Mouse (Mus musculus): ENCODE measurements around the gene Cenpa. TPM values are rescaled to one million over a fixed set of nuclear protein-coding genes. Genes with fewer than 3 reads are reported as not detected.

Cenpa gene
- polyA plus RNA-seq, 1 experiment, result 2.3 TPM

DNA sequence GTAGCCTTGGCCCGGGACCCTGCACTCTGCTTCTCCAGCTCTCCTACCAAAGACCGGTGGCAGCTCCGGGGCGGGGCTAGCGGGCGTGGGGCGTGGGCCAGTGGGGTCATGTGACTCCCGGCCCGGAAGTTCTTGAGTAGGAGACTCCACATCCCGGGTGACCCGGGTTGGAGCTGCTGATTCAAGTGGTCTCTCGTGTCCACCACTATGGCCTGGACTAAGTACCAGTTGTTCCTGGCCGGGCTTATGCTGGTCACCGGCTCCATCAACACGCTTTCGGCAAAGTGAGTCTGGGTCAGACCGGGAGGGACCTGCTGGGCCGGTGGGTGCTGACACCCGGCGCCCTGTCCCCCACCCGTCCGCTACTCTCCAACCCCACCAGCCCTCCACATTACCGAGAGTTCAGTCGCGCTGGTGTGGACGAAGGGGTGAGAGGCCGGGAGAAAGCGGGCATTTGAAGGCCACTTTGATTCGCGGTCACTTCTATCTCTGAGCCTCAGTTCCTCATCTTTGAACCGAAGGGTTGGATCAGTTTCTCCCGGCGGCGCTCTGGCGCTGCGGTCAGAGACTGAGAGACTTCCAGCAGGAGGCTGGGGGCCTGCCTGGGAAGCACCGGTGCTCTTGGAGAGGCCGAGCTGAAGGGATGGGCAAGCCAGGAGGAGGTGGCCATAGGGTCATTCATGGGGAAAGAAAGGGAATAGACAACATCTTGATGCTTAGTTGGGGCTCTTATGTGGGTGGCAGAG lies 18.6 kb upstream of the Cenpa start, which contains the start of gene Slc35f6:
Gene Slc35f6 (plus strand): TSS at position 119 of the 746 bp plus-strand sequence.
- TF ChIP-seq POLR2A (IDR thresholded peaks at IDR 0.05; ENCODE audit: borderline replicate concordance, insufficient read depth, low read length) (peak; percentile 84), CTCF (IDR thresholded peaks at IDR 0.05; ENCODE audit: borderline replicate concordance, insufficient read depth, low read depth, low read length) (no peak)
- Histone ChIP-seq H3K4me3 (replicated peaks; ENCODE audit: insufficient read depth, low read depth, low read length) (peak within 1 kb of the TSS; percentile 99), H3K27ac (ENCODE audit: insufficient read depth, low read length) (peak within 1 kb of the TSS; percentile 75), H3K4me1 (ENCODE audit: control insufficient read depth, insufficient read depth, low read length) (peaks cover 15% of the 10 kb centered on the region), H3K27me3 (ENCODE audit: control insufficient read depth, insufficient read depth, low read length) (no peaks in the 10 kb centered on the region)
- 1% methylated on average over 38 of the region's 38 CpGs for WGBS
- peak; percentile 92 for DNase-seq

DNA sequence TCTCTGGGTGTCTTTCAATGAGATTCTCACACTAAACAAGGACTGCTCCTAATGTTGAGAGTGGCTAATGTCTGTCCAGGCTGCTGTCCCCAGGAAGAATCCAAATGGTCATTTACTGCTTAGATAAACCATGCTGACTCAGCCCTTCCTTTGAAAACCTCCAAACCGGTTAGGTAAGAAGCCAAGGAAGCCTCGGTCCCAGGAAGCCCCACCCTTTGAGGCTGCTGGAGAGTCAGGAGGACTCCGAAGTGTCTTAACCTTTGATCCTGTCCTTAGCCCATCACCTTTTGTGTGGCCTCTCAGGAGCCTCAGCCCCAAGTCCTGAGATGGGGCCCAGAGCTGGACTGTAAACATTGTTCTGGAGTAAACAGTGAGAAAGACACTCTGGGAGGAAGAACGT lies 17.0 kb upstream of the Cenpa start:
- Histone ChIP-seq H3K27me3 (ENCODE audit: control insufficient read depth, insufficient read depth, low read length) (no peaks in the 10 kb centered on the region), H3K27ac (ENCODE audit: insufficient read depth, low read length) (no peak overlapping the region), H3K4me3 (replicated peaks; ENCODE audit: insufficient read depth, low read depth, low read length) (no peak overlapping the region), H3K4me1 (ENCODE audit: control insufficient read depth, insufficient read depth, low read length) (peaks cover 15% of the 10 kb centered on the region)
- no peak for DNase-seq
- TF ChIP-seq POLR2A (IDR thresholded peaks at IDR 0.05; ENCODE audit: borderline replicate concordance, insufficient read depth, low read length) (no peak), CTCF (IDR thresholded peaks at IDR 0.05; ENCODE audit: borderline replicate concordance, insufficient read depth, low read depth, low read length) (no peak)
- 79% methylated on average over 4 of the region's 4 CpGs for WGBS

DNA sequence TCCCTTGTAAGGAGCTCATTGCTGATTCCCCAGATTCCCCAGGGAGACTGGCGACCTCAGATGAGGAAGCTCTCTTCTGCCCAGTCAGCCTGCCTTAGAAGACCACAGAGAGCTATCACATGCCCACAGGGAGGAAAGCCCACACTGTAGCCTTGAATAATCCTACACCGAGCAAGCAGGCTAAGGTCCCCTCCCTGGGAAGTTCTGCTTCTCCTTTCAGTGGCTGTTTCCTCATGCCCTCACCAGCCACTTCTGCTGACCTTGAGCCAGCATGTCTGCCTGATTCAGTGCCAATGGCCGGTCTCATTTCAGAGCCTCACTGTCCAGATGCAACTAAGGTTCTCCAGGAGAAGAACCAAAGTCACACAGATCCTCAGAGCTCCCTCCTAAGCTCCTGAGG lies 15.8 kb upstream of the Cenpa start:
- no peak for DNase-seq
- TF ChIP-seq POLR2A (IDR thresholded peaks at IDR 0.05; ENCODE audit: borderline replicate concordance, insufficient read depth, low read length) (no peak), CTCF (IDR thresholded peaks at IDR 0.05; ENCODE audit: borderline replicate concordance, insufficient read depth, low read depth, low read length) (no peak)
- WGBS, result 66% methylated on average over 3 of the region's 3 CpGs
- Histone ChIP-seq H3K4me3 (replicated peaks; ENCODE audit: insufficient read depth, low read depth, low read length) (no peak overlapping the region), H3K27ac (ENCODE audit: insufficient read depth, low read length) (no peak overlapping the region), H3K27me3 (ENCODE audit: control insufficient read depth, insufficient read depth, low read length) (no peaks in the 10 kb centered on the region), H3K4me1 (ENCODE audit: control insufficient read depth, insufficient read depth, low read length) (peaks cover 15% of the 10 kb centered on the region)

DNA sequence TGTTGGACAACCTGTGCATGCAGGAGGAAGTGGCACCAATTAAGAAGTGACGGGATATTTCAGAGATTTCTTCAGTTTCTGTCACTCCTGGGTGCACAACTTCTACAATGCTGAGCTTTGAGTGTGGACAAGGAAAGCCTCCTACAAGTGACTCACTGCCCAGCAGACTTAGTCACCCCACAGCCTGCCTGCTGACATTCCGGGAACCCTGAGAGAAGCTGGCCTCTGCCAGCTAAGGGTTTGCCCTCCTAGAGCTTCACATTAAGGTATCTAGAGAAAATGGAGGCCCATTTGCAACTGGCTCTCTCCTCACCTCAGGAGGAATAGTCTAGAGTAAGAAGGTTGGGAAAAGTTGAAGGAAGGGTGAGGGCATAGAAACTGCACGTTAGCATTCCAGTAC lies 15.0 kb upstream of the Cenpa start:
- TF ChIP-seq POLR2A (IDR thresholded peaks at IDR 0.05; ENCODE audit: borderline replicate concordance, insufficient read depth, low read length) (no peak), CTCF (IDR thresholded peaks at IDR 0.05; ENCODE audit: borderline replicate concordance, insufficient read depth, low read depth, low read length) (no peak)
- Histone ChIP-seq H3K4me3 (replicated peaks; ENCODE audit: insufficient read depth, low read depth, low read length) (no peak overlapping the region), H3K4me1 (ENCODE audit: control insufficient read depth, insufficient read depth, low read length) (peaks cover 15% of the 10 kb centered on the region), H3K27ac (ENCODE audit: insufficient read depth, low read length) (no peak overlapping the region), H3K27me3 (ENCODE audit: control insufficient read depth, insufficient read depth, low read length) (no peaks in the 10 kb centered on the region)
- no peak for DNase-seq
- WGBS, result 64% methylated on average over 3 of the region's 3 CpGs

DNA sequence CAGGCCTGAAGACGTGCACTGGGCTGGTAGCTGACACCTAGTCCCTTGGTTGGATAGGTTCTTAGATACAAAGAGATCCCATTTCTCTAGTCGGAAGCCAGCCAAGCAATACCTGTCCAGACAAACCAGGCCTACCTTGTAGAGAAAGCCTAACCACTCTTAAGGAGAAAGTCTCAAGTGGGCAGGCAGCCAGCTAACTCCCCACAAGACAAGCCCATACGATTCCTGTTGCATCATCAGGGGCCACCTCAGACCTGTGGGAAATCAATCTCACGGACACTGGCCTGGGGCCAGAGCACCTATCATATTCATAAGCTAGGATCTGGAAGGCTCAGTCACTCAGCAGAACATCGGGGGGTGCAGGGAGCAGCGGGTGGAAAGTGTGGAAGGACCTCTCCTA lies 13.3 kb upstream of the Cenpa start:
- TF ChIP-seq CTCF (IDR thresholded peaks at IDR 0.05; ENCODE audit: borderline replicate concordance, insufficient read depth, low read depth, low read length), result no peak

DNA sequence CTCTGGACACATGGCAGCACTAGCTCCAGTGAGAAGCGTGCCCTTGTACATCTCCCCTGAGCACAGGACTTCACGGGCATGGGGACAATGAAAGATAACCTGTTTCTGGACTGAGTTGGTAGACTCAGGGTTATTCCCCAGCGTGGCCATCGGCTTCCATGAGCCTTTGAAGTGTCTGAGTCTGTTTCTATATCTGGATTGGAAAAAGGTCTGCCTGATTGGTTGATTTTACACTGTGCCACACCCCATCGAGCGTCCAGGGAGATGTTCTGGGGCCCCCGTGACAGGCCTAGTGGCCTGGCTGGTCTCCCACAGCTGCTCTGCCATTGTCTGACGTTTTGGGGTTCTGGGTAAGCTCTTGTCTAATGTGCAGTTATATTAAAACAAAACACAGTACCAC lies 11.5 kb upstream of the Cenpa start:
- WGBS, result 76% methylated on average over 8 of the region's 8 CpGs
- Histone ChIP-seq H3K27ac (ENCODE audit: insufficient read depth, low read length) (no peak overlapping the region), H3K27me3 (ENCODE audit: control insufficient read depth, insufficient read depth, low read length) (no peaks in the 10 kb centered on the region), H3K4me1 (ENCODE audit: control insufficient read depth, insufficient read depth, low read length) (peaks cover 3% of the 10 kb centered on the region; the same call in 1 of the 2 replicates), H3K4me3 (replicated peaks; ENCODE audit: insufficient read depth, low read depth, low read length) (no peak overlapping the region)
- DNase-seq, result no peak
- TF ChIP-seq POLR2A (IDR thresholded peaks at IDR 0.05; ENCODE audit: borderline replicate concordance, insufficient read depth, low read length) (no peak), CTCF (IDR thresholded peaks at IDR 0.05; ENCODE audit: borderline replicate concordance, insufficient read depth, low read depth, low read length) (no peak)

More for the DNA sequence above, 13.3 kb upstream of the Cenpa start:
- H3K4me1 ChIP-seq (ENCODE audit: control insufficient read depth, insufficient read depth, low read length), result peaks cover 15% of the 10 kb centered on the region
- H3K27me3 ChIP-seq (ENCODE audit: control insufficient read depth, insufficient read depth, low read length), result no peaks in the 10 kb centered on the region
- 83% methylated on average over 6 of the region's 6 CpGs for WGBS
- no peak overlapping the region for H3K27ac ChIP-seq (ENCODE audit: insufficient read depth, low read length)
- no peak overlapping the region for H3K4me3 ChIP-seq (replicated peaks; ENCODE audit: insufficient read depth, low read depth, low read length)
- no peak for DNase-seq

DNA sequence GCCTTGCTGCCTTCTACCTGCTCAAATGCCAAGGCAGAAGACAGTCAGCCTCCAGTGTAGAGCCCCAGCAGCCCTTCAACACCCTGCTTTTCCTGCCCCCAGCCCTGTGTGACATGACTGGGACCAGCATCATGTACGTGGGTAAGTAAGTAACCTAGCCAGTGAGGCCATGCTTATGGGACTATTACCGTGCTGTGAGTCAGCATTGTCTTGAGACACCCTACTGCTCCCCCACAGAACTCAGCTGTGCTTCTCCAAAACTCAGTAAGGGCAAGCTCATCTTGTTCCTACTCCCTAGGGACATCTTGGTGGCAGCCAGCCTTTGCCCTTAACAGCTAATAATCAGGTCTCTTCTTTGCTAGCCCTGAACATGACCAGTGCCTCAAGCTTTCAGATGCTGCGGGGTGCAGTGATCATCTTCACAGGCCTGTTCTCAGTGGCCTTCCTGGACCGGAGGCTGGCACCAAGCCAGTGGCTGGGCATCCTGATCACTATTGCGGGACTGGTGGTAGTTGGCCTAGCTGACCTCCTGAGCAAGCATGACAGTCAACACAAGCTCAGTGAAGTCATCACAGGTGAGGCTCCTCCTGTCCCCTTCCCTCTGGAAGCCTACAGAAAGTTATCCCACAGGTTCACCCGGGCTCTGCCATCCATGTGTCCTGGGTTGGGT lies 10.9 kb upstream of the Cenpa start:
- DNase-seq, result no peak
- WGBS, result 83% methylated on average over 6 of the region's 6 CpGs
- Histone ChIP-seq H3K27me3 (ENCODE audit: control insufficient read depth, insufficient read depth, low read length) (no peaks in the 10 kb centered on the region), H3K4me3 (replicated peaks; ENCODE audit: insufficient read depth, low read depth, low read length) (no peak overlapping the region), H3K4me1 (ENCODE audit: control insufficient read depth, insufficient read depth, low read length) (peaks cover 3% of the 10 kb centered on the region; the same call in 1 of the 2 replicates), H3K27ac (ENCODE audit: insufficient read depth, low read length) (no peak overlapping the region)
- TF ChIP-seq POLR2A (IDR thresholded peaks at IDR 0.05; ENCODE audit: borderline replicate concordance, insufficient read depth, low read length), result no peak
- no peak for TF ChIP-seq CTCF (IDR thresholded peaks at IDR 0.05; ENCODE audit: borderline replicate concordance, insufficient read depth, low read depth, low read length)

DNA sequence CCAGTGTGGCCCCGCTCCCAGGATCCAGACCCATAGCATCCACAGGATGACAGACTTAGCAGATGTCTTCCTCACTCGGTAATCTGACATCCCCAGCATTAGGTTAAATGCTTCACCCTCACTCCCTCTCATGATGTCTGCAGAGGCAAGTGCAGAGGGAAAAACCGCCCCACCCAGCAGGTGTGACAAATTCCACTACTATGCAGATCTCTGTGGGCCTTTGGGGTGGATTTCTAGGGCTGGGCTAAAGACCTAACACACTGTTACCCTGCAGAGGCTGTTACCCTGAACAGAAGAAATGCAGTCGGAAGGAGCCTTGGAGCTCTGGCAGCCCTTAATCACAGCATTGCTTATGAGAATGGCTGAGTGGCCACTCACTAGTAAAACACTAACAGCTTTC lies 7.5 kb upstream of the Cenpa start:
- H3K4me1 ChIP-seq (ENCODE audit: control insufficient read depth, insufficient read depth, low read length), result no peaks in the 10 kb centered on the region
- no peak overlapping the region for H3K4me3 ChIP-seq (replicated peaks; ENCODE audit: insufficient read depth, low read depth, low read length)
- no peak for DNase-seq
- no peak for TF ChIP-seq POLR2A (IDR thresholded peaks at IDR 0.05; ENCODE audit: borderline replicate concordance, insufficient read depth, low read length)
- WGBS, result 81% methylated on average over 4 of the region's 4 CpGs
- H3K27me3 ChIP-seq (ENCODE audit: control insufficient read depth, insufficient read depth, low read length), result no peaks in the 10 kb centered on the region
- no peak overlapping the region for H3K27ac ChIP-seq (ENCODE audit: insufficient read depth, low read length)
